Mouse (Mus musculus) hindbrain, embryonic 16.5 days (tissue): Measurements from ENCODE around the gene Ankrd55. TPM values are rescaled to one million over a fixed set of nuclear protein-coding genes. Genes with fewer than 3 reads are reported as not detected.

Source experiments
- ATAC-seq: fragments of 200-750 bp; cut with Nextera tagmentation; 2 replicates; pipeline ENCODE4 v1.8.0; 2017; ENCODE audit warnings: moderate TSS enrichment, moderate library complexity
- H3K27ac ChIP-seq: fragments of 300-500 bp; sonication (generic); 2 replicates; pipeline ENCODE4 v1.5.1; 2014; ENCODE audit warnings: low read depth, mild to moderate bottlenecking, control low read depth, low read length, moderate library complexity
- H3K27me3 ChIP-seq: fragments of 300-500 bp; sonication (generic); replicated peaks from 2 replicates; pipeline ENCODE4 v1.6.1; 2014; ENCODE audit warnings: low read length; ENCODE audit not compliant: control insufficient read depth, insufficient read depth
- H3K36me3 ChIP-seq: fragments of 300-500 bp; sonication (generic); 2 replicates; pipeline ENCODE4 v1.6.1; 2014; ENCODE audit warnings: mild to moderate bottlenecking, low read length, moderate library complexity, mixed read lengths; ENCODE audit not compliant: control insufficient read depth, insufficient read depth
- H3K4me1 ChIP-seq: fragments of 300-500 bp; sonication (generic); 2 replicates; pipeline ENCODE4 v1.6.1; 2014; ENCODE audit warnings: low read depth, low read length; ENCODE audit not compliant: control insufficient read depth, insufficient read depth
- H3K4me2 ChIP-seq: fragments of 300-500 bp; sonication (generic); 2 replicates; pipeline ENCODE4 v1.6.1; 2014; ENCODE audit warnings: mild to moderate bottlenecking, low read length, control low read depth, moderate library complexity
- H3K4me3 ChIP-seq: fragments of 300-500 bp; sonication (generic); 2 replicates; pipeline ENCODE4 v1.5.1; 2014; ENCODE audit warnings: mild to moderate bottlenecking, low read length, control low read depth, moderate library complexity
- H3K9ac ChIP-seq: fragments of 300-500 bp; sonication (generic); 2 replicates; pipeline ENCODE4 v1.6.1; 2014; ENCODE audit warnings: low read depth, mild to moderate bottlenecking, control low read depth, low read length, moderate library complexity
- H3K9me3 ChIP-seq: fragments of 300-500 bp; sonication (generic); 2 replicates; pipeline ENCODE4 v1.6.1; 2014; ENCODE audit warnings: mild to moderate bottlenecking, low read length, moderate library complexity; ENCODE audit not compliant: control insufficient read depth
- WGBS: fragments of 180-500 bp; shearing (Covaris S2); extraction: QIAGEN DNeasy Blood & Tissue Kit; methylation state at CpG from one replicate; pipeline ENCODE4 v1.1.7; 2014; 5-methylcytosine and 5-hydroxymethylcytosine counted together
- polyA plus RNA-seq: library from polyadenylated mRNA; unstranded; fragments of >200 nt; fragmentation: Nextera tagmentation; extraction: Ambion mirVana; gene quantifications from 2 replicates; pipeline ENCODE4 v1.2.1, GENCODE M21; 2015

The Ankrd55 gene
- polyA plus RNA-seq, 1 experiment from 2014 or later, result 12.6 TPM

DNA sequence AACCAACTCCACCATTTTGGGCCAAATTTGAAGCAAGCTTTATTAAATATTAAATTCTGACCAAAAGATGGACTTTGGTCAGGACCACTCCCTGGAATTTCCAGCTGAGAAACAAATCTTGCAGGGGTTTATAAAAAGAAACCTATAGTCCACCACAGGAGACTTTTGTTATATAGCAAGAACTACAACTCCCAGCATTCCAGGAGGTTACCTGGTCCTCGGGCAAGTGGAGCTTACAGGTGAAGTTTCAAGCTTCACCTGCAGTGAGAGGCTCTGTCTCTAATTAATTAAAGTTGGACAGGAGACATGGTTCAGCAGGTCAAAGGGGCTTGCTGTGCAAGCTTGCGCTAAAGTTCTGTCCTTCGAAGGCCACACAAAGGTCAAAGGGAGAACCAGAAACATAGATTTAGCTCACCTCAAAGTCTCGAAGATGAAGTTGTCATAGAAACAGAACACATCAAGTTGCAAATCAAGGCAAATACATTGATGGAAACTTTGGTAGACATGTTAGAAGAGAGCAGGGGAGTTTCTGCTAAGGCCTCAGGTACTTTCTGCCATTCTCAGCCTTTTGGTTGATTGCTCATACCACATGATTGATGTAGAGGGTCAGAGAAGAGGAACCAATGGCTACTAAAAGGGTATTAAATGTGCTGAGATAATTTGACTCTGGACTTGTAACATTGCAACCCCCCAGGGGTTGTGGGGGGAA lies 78.2 kb downstream of the Ankrd55 start:
- Histone ChIP-seq H3K27ac (no peak overlapping the region), H3K4me2 (no peak overlapping the region), H3K9me3 (no peaks in the 10 kb centered on the region), H3K9ac (no peak overlapping the region), H3K36me3 (peaks cover 3% of the 10 kb centered on the region; the same call in 1 of the 2 replicates), H3K27me3 (no peaks in the 10 kb centered on the region), H3K4me3 (no peak overlapping the region), H3K4me1 (no peaks in the 10 kb centered on the region)
- WGBS, result 86% methylated on average over 4 of the region's 4 CpGs
- ATAC-seq, result no peak

DNA sequence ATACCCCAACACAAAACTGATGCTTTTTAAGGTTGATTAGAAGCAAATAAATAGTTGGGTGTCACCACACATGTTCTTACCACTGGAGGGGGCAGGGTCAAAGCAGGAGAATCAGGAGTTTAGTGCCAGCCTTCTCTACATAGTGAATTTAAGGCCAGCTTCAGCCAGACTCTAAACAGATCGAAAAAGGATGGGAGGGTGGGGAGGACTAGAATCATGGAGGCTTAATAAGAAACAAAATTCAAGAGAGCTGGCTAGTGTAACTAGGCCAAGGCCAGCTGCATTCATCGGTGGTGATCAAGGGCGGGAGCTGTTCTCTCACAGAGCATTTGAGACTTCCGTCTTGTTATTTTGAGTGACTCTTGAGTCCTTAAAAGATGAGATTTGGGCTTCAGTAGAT lies 83.5 kb downstream of the Ankrd55 start:
- no peaks in the 10 kb centered on the region for H3K27me3 ChIP-seq
- 95% methylated on average over 4 of the region's 4 CpGs for WGBS
- H3K9me3 ChIP-seq, result no peaks in the 10 kb centered on the region
- no peak overlapping the region for H3K9ac ChIP-seq
- no peak overlapping the region for H3K4me3 ChIP-seq
- H3K27ac ChIP-seq, result no peak overlapping the region
- no peak for ATAC-seq
- H3K4me1 ChIP-seq, result peaks cover 4% of the 10 kb centered on the region; the same call in 1 of the 2 replicates
- H3K36me3 ChIP-seq, result peaks cover 3% of the 10 kb centered on the region; the same call in 1 of the 2 replicates
- no peak overlapping the region for H3K4me2 ChIP-seq

DNA sequence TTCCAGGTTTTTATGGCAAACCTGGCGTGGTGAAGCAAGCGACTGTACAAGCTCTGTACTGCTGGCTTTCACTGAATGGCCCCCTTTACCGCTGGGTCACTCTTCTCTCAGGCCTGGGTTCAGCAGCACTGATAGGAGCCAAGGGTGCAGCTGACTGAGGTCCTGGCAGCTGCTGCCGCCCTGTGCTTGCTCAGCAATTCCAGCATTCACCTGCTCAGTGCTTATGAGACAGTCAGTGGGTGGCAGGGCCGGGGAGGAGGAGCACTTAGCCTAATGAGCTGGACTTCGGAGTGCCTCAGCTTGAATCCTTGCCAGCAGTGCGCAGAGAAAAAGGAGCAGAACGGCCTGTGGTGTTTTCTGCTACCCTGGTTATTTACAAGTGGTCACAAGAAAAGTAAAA lies 87.5 kb downstream of the Ankrd55 start:
- 36% methylated on average over 8 of the region's 8 CpGs for WGBS
- H3K27me3 ChIP-seq, result no peaks in the 10 kb centered on the region
- no peak overlapping the region for H3K9ac ChIP-seq
- H3K36me3 ChIP-seq, result no peaks in the 10 kb centered on the region
- H3K27ac ChIP-seq, result no peak overlapping the region
- peaks cover 4% of the 10 kb centered on the region; the same call in 1 of the 2 replicates for H3K4me1 ChIP-seq
- H3K4me2 ChIP-seq, result no peak overlapping the region
- no peaks in the 10 kb centered on the region for H3K9me3 ChIP-seq
- ATAC-seq, result peak; percentile 72
- no peak overlapping the region for H3K4me3 ChIP-seq

DNA sequence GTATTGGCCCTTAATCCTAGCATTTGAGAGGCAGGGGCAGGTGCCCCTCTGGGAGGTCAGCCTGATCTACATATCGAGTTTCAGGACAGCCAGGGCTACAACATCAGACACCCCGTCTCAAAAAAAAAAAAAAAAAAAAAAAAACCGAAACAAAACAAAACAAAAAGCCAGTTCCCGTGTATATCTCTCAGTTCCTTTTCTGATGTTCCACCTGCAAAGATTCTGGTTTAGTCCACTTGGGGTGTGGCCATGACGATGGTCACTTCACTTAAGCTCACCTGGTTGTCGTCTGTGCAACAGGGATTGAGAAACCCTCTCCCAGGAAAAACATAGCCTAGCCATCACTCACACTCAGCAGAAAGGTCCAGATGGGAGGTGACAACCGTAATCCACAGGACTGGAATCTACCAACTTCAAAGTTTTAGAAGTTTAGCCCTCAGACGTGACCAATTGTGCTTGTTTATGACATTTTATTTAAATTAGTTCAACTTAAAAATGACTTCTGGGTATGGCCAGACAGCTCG lies 90.6 kb downstream of the Ankrd55 start:
- 86% methylated on average over 9 of the region's 9 CpGs for WGBS
- no peak overlapping the region for H3K4me2 ChIP-seq
- ATAC-seq, result no peak

DNA sequence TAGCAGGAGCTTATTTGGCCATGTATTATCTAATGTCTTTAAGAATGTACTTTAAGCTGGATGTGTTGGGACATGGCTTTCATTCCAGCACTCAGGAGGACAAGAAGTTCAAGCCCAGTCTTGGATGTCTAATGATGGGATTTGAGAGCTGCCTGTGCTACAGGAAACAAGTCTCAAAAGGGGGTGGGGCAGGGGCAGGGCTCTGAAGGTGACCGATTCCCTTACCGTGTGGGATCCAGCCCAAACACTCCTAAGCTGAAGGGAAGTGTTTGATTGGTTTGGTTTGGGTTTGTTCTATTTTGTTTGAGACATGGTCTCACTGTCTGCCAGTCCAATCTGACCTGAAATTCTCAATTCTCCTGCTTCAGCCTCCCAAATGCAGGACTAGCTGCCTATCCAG lies 93.2 kb downstream of the Ankrd55 start:
- Histone ChIP-seq H3K4me3 (no peak overlapping the region), H3K9me3 (no peaks in the 10 kb centered on the region), H3K36me3 (no peaks in the 10 kb centered on the region), H3K27me3 (no peaks in the 10 kb centered on the region), H3K9ac (no peak overlapping the region), H3K27ac (no peak overlapping the region), H3K4me2 (no peak overlapping the region), H3K4me1 (no peaks in the 10 kb centered on the region)
- no peak for ATAC-seq
- WGBS, result 68% methylated on average over 2 of the region's 2 CpGs

More for the DNA sequence above, 90.6 kb downstream of the Ankrd55 start:
- Histone ChIP-seq H3K27me3 (no peaks in the 10 kb centered on the region), H3K36me3 (no peaks in the 10 kb centered on the region), H3K4me1 (peaks cover 4% of the 10 kb centered on the region; the same call in 1 of the 2 replicates), H3K9ac (no peak overlapping the region), H3K27ac (no peak overlapping the region), H3K9me3 (no peaks in the 10 kb centered on the region), H3K4me3 (no peak overlapping the region)

DNA sequence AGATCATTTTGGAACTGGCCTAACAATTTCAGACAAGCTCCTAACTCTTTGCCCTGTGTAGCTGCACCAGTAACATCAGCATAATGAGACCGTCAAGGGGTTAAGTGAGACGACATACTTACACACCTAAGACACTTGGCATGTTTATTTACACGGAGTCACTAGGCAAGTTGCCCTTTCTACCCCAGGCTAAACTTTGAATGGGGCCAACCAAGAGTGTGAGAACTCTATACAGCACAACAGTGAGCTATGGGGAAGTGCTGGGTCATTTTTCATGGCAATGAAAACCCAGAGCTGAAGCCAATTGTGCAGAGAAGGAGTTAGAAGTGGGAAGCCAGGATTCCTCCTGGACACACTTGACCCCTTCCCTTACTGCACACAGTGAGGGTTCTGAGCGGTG lies 94.2 kb downstream of the Ankrd55 start:
- H3K9ac ChIP-seq, result no peak overlapping the region
- H3K9me3 ChIP-seq, result no peaks in the 10 kb centered on the region
- ATAC-seq, result 0 out of 2 replicates have a peak, but pooled peaks have one; percentile 40
- no peaks in the 10 kb centered on the region for H3K27me3 ChIP-seq
- H3K4me3 ChIP-seq, result no peak overlapping the region
- H3K4me2 ChIP-seq, result no peak overlapping the region
- H3K36me3 ChIP-seq, result no peaks in the 10 kb centered on the region
- WGBS, result 64% methylated on average over 4 of the region's 4 CpGs
- no peak overlapping the region for H3K27ac ChIP-seq
- H3K4me1 ChIP-seq, result no peaks in the 10 kb centered on the region

DNA sequence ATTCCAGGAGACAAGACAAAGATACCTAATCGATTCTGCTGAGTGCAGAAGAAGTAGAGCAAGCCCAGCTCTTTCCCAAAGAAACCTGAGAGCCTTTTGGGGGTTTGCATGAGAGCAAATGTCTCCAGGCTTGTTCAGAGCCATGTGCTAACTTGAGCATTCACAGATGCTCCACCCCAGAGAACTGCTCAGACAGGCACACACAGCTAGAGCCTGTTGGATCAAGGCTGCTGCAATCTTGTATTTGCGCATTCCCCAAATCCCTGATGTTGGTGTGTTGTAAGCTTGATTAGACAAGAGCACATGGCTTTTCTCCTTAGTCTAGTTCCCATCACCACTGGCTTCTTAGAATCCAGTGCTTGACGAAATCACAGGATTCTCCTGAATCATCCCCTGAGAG lies 94.7 kb downstream of the Ankrd55 start:
- H3K4me3 ChIP-seq, result no peak overlapping the region
- no peaks in the 10 kb centered on the region for H3K36me3 ChIP-seq
- H3K9me3 ChIP-seq, result no peaks in the 10 kb centered on the region
- H3K9ac ChIP-seq, result no peak overlapping the region
- H3K4me2 ChIP-seq, result no peak overlapping the region
- H3K27ac ChIP-seq, result no peak overlapping the region
- WGBS, result 79% methylated on average over 3 of the region's 3 CpGs
- H3K27me3 ChIP-seq, result no peaks in the 10 kb centered on the region
- ATAC-seq, result no peak
- no peaks in the 10 kb centered on the region for H3K4me1 ChIP-seq

DNA sequence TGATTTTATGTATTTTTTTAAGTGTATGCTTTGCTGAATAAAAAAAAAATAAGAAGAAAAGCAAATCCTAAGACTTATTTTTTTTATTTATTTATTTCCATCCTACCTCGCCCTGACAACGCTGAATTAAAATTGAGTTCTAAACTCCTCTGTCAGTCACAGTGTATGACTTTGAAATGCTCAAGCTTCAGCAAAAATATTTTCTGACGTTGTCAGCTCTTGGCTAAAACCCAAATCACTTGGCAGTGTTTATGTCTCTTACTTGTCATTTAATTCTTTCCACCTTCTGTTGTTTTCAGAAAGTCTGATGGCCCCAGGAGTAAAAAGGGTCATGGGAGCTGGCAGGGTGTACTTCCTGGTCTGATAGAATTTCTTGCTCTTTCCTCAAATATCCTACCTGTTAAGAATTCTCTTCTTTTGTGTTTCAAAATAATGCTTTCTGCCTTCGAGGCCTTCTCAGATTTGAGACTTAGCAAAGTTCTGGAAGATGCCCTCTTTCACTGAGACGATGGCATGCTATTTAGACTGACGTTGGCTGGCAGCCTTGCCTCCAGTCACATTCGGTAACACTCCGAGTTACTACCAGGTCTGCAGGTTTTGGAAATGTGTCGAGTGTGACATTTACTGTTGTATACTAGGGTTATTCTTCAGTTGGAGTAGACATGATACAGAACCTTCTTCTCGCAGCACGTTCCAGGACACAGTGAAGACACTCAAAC lies 95.8 kb downstream of the Ankrd55 start:
- ATAC-seq, result no peak
- no peak overlapping the region for H3K9ac ChIP-seq
- no peak overlapping the region for H3K4me3 ChIP-seq
- H3K4me1 ChIP-seq, result no peaks in the 10 kb centered on the region
- 78% methylated on average over 11 of the region's 11 CpGs for WGBS
- H3K27ac ChIP-seq, result no peak overlapping the region
- H3K27me3 ChIP-seq, result no peaks in the 10 kb centered on the region
- H3K9me3 ChIP-seq, result no peaks in the 10 kb centered on the region
- H3K36me3 ChIP-seq, result no peaks in the 10 kb centered on the region
- no peak overlapping the region for H3K4me2 ChIP-seq

DNA sequence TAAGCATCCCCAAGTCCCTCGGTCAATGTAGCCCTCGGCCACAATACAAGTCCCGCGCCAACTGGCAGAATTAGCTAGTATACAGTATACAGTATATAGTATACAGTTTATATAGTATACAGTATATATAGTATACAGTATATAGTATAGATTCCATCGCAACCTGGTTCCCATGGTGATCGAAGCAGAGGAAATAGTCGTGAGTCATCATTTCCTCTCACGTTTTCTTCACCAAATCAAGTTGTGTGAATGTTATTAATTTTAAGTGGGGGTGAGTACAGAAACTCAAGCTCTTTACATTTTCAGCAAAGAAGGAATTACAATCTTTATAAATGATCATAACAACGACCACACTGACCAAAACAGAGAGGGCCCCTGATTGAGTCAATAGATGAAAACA lies 96.8 kb downstream of the Ankrd55 start:
- H3K36me3 ChIP-seq, result no peaks in the 10 kb centered on the region
- no peaks in the 10 kb centered on the region for H3K27me3 ChIP-seq
- ATAC-seq, result no peak
- no peak overlapping the region for H3K27ac ChIP-seq
- H3K9me3 ChIP-seq, result no peaks in the 10 kb centered on the region
- H3K4me2 ChIP-seq, result no peak overlapping the region
- no peak overlapping the region for H3K9ac ChIP-seq
- no peaks in the 10 kb centered on the region for H3K4me1 ChIP-seq
- no peak overlapping the region for H3K4me3 ChIP-seq
- WGBS, result 95% methylated on average over 9 of the region's 9 CpGs
